Mouse (Mus musculus): ENCODE data around the gene Dusp10.

The Dusp10 gene

DNA sequence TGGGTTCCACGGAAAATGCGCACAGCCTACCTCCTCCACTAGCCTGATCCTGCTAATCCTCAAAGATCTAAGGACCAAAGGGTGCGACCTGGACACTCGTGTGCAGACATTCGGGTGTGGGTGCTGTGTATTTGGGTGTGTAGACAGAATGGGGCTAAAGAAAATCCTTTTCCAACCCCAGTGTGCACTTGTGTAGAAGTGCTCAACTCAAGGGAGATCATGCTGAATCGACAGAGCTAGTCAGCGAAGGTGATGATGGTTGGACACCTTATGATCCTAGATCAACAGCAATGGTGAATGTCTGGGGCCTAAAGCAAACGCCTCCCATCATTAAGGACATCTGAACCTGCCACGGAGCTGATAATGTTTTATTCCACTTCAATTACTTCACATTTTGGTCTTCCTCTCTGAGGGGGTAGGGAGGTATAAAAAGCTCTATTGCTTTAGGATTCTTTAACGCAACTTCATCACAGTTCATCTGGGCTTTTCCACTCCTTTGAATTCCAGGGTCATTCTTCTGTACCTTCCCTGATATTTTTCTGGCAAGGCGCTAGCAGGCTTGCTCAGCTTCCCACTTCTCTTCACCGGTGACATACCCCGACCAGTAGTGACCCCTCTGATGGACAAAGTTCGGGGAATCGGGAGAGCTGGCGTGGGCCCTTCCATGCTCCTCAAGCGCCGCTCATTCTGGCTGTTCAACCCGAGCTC is 19.7 kb downstream of the Dusp10 start:
- DNase-seq, result no peak

- peak; percentile 86 for DNase-seq
Measured at GRCm38 (mm10) chr1:184033390-184034010, 20.4 kb downstream of the Dusp10 start.

DNA sequence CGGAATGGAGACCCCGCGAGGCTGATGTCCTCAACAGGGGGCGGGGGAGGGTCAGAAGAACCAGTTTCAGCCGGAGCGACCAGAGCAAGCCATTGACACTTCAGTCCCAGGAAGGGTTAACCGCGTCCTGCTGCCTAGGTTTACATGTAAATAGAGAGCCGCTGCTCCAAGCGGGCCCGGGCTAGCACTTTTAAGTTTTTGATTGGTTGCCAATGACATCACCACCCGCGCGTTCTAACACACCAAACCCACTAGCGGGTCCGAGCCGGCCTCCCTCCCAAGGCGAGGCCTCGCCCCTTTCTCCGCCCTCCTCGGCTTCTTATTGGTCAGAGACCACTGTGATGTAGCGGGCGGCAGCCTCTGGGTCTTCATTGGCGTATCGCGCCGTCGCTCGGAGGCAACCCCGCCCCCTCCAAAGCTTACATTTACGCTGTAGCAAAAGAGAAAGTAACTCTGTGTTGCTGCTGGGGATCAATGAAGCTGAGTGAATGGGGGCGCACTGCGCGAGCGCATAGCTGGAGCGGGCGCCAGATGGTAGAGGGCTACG is 21.0 kb downstream of the Dusp10 start, which contains the start of gene 1700056E22Rik:
TSS of gene 1700056E22Rik (minus strand) at position 291 of the 547 bp plus-strand sequence.
- DNase-seq, result peak; percentile 96

DNA sequence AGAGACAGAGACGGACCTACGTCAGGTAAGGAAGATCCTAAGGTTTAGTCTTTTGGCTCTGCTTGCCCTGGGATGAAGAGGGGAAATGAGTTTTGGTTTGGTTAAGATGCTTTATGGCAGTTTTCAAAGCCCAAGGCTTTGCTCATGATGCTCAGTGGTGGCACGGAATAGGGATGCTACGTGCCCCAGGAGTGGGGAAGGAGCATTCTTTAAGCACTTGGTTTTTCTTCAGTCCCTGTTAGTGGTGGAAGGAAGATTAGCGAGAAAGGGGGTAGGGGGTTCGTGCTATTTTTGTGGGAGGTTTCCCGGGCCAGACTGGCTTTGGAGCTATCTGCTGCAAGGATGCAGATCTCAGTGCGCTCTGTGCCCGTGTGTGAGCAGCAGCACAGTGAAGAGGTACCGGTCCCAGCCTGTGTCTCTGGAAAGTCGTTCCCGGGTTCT is 21.7 kb downstream of the Dusp10 start:
- peak; percentile 65 for DNase-seq

DNA sequence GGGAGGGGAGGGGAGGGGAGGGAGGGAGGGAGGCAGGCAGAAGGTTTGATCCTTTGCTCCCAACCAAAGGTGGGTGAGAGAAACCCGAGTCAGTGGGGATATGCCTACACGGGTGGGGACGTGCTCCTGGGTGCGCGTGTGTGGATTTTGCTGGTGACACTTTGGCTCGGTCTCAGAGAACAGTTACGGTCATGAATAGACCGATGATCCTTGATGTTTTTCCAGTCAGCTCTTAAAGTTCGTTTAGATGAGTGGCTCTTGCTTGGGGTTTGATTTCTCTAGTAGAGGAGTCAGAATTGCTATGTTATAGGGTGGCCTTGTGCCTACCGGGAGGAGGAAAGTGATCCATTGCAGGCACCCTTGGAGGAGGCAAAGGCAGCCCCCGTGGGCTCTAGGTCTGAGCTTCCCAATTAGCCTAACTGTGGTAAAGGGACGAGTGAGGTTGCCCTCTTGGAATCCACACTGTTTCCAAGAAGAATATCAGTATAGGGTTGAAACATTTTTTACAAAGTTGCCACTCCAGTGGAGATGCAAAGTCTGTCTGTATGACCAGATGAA is 22.3 kb downstream of the Dusp10 start:
- no peak for DNase-seq

- no peak for DNase-seq
Measured at GRCm38 (mm10) chr1:184037802-184038201, 24.7 kb downstream of the Dusp10 start.

- no peak for DNase-seq
Measured at GRCm38 (mm10) chr1:184039301-184039700, 26.2 kb downstream of the Dusp10 start.

- DNase-seq, result no peak
Measured at GRCm38 (mm10) chr1:184040181-184040580, 27.1 kb downstream of the Dusp10 start.

DNA sequence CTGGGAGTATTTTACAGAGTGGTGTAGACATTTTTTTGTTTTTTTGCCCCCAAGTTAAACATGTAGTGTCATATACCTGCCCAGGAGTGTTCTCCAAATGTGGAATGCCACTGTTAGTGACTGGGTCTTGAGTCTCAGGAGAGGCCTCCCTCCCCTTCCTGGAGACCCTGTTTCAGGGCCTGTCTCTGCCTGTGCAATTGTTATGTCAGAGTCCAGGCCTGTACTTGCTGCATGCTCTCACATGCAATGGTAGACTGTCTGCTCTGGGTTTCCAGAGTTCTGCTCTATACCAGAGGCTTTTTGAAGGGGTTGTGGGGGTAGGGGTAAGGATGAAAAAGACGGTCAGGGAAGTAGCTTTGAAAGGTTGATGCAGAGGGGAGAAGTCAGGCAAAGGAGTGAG is 27.8 kb downstream of the Dusp10 start:
- no peak for DNase-seq

GRCm38 (mm10) chr1:184041778-184042573 is 28.9 kb downstream of the Dusp10 start:
- DNase-seq, result no peak

- DNase-seq, result no peak
Measured at GRCm38 (mm10) chr1:184042745-184043144, 29.6 kb downstream of the Dusp10 start.

- no peak for DNase-seq
Measured at GRCm38 (mm10) chr1:184043391-184043790, 30.3 kb downstream of the Dusp10 start.

DNA sequence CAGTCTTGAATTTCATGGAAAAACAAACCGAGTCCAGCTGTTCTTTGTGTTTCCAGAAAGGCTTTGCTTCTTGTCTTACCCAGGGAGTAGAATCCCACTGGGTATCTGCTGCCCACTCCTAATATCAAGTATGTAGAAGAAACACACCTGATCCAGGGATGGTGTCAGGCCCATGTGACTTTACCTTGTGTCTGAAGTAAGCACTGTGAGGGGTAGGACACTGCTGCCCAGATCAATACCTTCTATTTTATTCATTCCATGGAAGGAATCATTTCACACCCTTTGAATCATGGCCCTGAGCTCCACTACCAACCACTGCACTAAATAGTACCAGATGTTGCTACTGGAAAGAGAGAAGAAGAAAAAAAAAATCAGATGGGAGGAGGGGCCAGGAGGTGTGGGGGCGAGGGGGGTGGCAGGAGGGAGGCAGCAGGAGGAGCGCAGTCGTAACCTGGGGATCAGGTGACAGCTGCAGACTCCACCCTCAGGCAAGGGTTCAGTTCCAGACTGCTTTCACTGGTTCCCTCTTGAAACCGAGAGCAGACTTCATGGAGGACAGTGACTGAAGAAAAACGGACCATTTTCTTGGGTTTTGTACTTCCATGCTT is 33.1 kb downstream of the Dusp10 start:
- peak; percentile 72 for DNase-seq

GRCm38 (mm10) chr1:184047818-184048217 is 34.7 kb downstream of the Dusp10 start:
- no peak for DNase-seq

DNA sequence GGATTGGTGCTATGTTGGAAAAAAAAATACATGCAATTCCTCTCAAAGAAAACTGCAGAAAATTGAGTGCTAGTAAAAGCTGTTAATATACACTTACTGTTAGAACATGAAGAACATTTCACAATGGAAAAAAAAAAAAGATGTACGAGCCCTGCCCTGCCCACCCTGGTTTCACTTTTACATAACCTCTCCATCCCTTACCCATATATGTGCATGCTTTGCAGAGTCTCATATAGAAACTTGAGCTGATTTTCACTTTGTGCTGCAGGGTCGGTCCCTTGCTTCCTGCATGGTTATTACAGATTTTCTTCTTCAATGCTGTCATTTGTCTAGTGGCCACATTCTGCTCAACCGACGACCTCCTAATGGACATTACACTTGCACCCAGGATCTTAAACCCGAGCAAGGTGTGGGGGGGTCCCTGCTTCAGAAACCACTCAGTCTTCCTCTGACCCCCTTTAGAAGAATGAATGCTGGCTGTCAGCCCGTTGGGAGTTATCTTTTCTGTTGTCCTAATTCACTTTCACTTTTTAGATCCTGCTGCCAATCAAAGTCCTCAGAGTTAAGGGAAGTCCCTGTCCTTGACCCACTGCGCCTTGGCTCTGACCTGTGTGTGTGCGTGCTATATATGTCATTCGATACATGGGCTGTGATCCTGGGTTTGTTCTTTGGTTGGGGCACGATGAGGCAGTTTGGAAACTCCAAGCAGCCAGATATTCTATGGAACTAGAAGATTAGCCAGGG is 35.7 kb downstream of the Dusp10 start:
- no peak for DNase-seq

DNA sequence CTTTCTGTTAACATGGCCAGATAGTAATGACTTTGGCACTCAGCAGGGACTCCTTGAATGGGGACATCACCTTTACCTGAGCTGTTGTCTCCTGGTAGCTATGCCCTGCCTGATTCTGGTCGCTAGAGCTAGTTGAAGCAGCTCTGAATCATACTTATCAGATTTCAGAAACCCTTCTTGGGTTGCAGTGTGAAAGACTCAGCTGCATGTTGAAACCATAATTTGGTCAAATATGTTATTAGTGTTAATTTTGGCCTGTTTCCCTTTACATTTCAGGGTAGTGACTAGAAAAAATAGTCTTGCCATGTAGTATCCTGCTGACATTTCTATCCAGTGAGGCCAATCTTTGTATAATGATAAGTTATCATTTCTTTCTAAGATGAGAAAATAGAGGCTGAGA is 38.2 kb downstream of the Dusp10 start:
- no peak for DNase-seq

DNA sequence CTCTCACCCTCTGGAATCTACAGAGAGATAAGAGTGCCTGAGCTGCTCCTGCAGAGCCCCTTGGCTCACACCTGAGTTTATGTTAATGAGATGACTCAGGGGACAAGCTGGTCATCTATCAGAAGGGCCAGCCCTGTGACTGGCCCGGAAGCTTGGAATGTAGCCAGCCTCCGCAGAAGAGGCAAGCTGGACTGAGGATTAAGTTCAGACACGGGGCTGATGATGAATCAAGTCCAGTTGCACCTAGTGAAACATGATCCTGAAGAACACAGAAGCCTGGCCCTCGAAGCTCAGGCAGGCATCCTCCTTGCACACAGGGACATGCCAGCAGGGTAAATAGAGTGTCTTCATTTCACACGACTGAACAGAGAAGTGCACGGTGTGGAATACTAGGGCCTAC is 38.7 kb downstream of the Dusp10 start:
- no peak for DNase-seq

DNA sequence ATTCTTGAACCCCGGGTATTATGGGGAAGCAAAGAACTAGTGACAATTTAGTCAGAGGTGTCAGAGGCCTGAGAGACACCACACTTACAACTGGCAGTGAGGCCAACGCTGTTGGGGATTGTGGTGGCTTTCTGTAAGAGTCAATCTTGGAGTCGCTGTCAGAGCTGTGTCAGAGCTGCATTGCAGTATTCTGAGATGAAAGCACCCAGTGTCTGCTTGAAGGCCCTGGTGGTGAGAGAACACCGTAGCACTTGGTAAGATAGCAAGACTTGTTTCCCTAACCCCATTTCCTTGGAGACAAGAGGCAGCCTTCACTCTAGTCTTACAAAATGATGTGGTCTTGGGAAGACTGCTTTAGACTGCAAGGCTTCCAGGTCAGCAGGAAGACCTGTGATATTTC is 39.2 kb downstream of the Dusp10 start:
- no peak for DNase-seq

GRCm38 (mm10) chr1:184053141-184053540 is 40.0 kb downstream of the Dusp10 start:
- no peak for DNase-seq

- no peak for DNase-seq
Measured at GRCm38 (mm10) chr1:184053711-184054110, 40.6 kb downstream of the Dusp10 start.

- no peak for DNase-seq
Measured at GRCm38 (mm10) chr1:184054176-184054575, 41.1 kb downstream of the Dusp10 start.

DNA sequence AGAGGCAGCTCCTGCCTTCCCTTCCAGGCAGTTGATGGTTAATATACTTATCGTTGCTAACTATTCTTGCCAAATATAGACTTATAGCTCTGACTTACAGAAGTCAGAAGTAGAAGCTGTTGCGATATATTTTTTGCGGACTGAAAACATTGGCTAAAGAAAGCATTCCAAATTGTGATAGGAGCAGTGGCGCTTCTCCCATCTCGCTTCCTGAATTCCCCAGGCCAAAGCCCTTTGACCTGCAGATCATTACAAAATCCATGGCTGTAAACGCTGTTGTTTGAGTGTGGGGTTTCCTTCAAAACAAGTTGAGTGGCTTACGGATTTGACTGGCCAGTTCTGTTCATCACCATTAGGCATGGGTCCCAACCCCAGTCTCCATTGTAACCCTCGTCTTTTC is 45.1 kb downstream of the Dusp10 start:
- peak; percentile 2 for DNase-seq
